Mouse (Mus musculus): ENCODE measurements around the gene Grm1.

GRCm38 (mm10) chr10:10659161-10659560, 423.0 kb downstream of the Grm1 start:
- TF ChIP-seq CTCF (IDR thresholded peaks at IDR 0.05; ENCODE audit: low read depth) (no peak), EP300 (IDR thresholded peaks at IDR 0.05; ENCODE audit: low read depth) (no peak)
